Mouse (Mus musculus): ENCODE data around the gene Gsk3a. TPM values are rescaled to one million over a fixed set of nuclear protein-coding genes. Genes with fewer than 3 reads are reported as not detected.

Gsk3a gene
- polyA plus RNA-seq, 1 experiment from 2014 or later, result 13.0 TPM

- peak overlapping the region; percentile 99 for H3K4me2 ChIP-seq
- peaks cover 86% of the 10 kb centered on the region for H3K4me1 ChIP-seq
- no peaks in the 10 kb centered on the region for H3K9me3 ChIP-seq (replicated peaks)
- H3K4me3 ChIP-seq, result peak overlapping the region; percentile 67
- H3K27ac ChIP-seq, result peak overlapping the region; percentile 97
- H3K9ac ChIP-seq, result peak overlapping the region; percentile 87
- 0 out of 2 replicates have a peak, but pooled peaks cover 3% of the 10 kb centered on the region for H3K36me3 ChIP-seq
- WGBS (ENCODE audit: insufficient replicate concordance), result under 1% methylated on average over 48 of the region's 49 CpGs
- peak; percentile 56 for ATAC-seq
- no peaks in the 10 kb centered on the region for H3K27me3 ChIP-seq (replicated peaks)
Measured at GRCm38 (mm10) chr7:25279076-25279860, 41.6 kb upstream of the Gsk3a start.

- Histone ChIP-seq H3K9me3 (replicated peaks) (no peaks in the 10 kb centered on the region), H3K27me3 (replicated peaks) (no peaks in the 10 kb centered on the region), H3K4me2 (peak overlapping the region; percentile 99), H3K27ac (peak overlapping the region; percentile 97), H3K4me1 (peaks cover 86% of the 10 kb centered on the region), H3K9ac (peak overlapping the region; percentile 87), H3K36me3 (0 out of 2 replicates have a peak, but pooled peaks cover 3% of the 10 kb centered on the region), H3K4me3 (peak overlapping the region; percentile 67)
- ATAC-seq, result peak; percentile 69
- under 1% methylated on average over 57 of the region's 60 CpGs for WGBS (ENCODE audit: insufficient replicate concordance)
Measured at GRCm38 (mm10) chr7:25278341-25279075, 40.9 kb upstream of the Gsk3a start.

GRCm38 (mm10) chr7:25277998-25278340, 40.3 kb upstream of the Gsk3a start:
- Histone ChIP-seq H3K36me3 (peaks cover 8% of the 10 kb centered on the region), H3K4me1 (peaks cover 86% of the 10 kb centered on the region), H3K4me2 (peak overlapping the region; percentile 99), H3K9me3 (replicated peaks) (no peaks in the 10 kb centered on the region), H3K27ac (peak overlapping the region; percentile 97), H3K27me3 (replicated peaks) (no peaks in the 10 kb centered on the region), H3K4me3 (peak overlapping the region; percentile 67), H3K9ac (peak overlapping the region; percentile 87)
- no peak for ATAC-seq
- 12% methylated on average over 4 of the region's 4 CpGs for WGBS (ENCODE audit: insufficient replicate concordance)

DNA sequence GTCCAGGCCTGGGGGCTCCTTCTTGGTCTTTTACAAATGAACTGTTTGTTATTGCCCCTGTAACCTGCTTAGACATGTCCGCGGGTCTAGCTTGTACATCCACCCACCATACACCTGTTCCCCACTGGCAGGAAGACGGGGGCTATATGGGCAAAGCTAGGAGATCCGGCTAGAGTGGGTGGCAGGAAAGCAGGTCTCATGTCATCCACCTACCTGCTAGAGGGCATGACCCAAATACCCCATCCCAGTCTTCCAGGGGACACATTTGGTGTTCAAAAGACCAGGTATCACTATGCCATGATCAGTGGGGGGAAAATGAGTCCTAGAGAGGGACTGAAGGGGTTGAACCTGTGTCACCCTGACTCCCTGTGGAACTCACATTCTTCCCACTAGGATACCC, 39.8 kb upstream of the Gsk3a start:
- H3K27ac ChIP-seq, result peak overlapping the region; percentile 97
- no peaks in the 10 kb centered on the region for H3K27me3 ChIP-seq (replicated peaks)
- peaks cover 13% of the 10 kb centered on the region for H3K36me3 ChIP-seq
- H3K4me3 ChIP-seq, result peak overlapping the region; percentile 67
- 88% methylated on average over 4 of the region's 4 CpGs for whole genome bisulfite sequencing (ENCODE audit: insufficient replicate concordance)
- peak overlapping the region; percentile 87 for H3K9ac ChIP-seq
- peaks cover 89% of the 10 kb centered on the region for H3K4me1 ChIP-seq
- ATAC-seq, result no peak
- no peaks in the 10 kb centered on the region for H3K9me3 ChIP-seq (replicated peaks)
- H3K4me2 ChIP-seq, result peak overlapping the region; percentile 99

- peak overlapping the region; percentile 97 for H3K27ac ChIP-seq
- peaks cover 30% of the 10 kb centered on the region for H3K36me3 ChIP-seq
- peak overlapping the region; percentile 7; the same call in 1 of the 2 replicates for H3K4me2 ChIP-seq
- H3K9me3 ChIP-seq (replicated peaks), result no peaks in the 10 kb centered on the region
- H3K9ac ChIP-seq, result peak overlapping the region; percentile 44
- 68% methylated on average over 9 of the region's 9 CpGs for whole genome bisulfite sequencing (ENCODE audit: insufficient replicate concordance)
- ATAC-seq, result no peak
- no peaks in the 10 kb centered on the region for H3K27me3 ChIP-seq (replicated peaks)
- no peak overlapping the region for H3K4me3 ChIP-seq
- peaks cover 95% of the 10 kb centered on the region for H3K4me1 ChIP-seq
Measured at GRCm38 (mm10) chr7:25275555-25276298, 38.1 kb upstream of the Gsk3a start.

- 77% methylated on average over 3 of the region's 3 CpGs for WGBS (ENCODE audit: insufficient replicate concordance)
- H3K27ac ChIP-seq, result peak overlapping the region; percentile 95
- H3K4me1 ChIP-seq, result peaks cover 95% of the 10 kb centered on the region
- ATAC-seq, result no peak
- no peaks in the 10 kb centered on the region for H3K9me3 ChIP-seq (replicated peaks)
- 0 out of 2 replicates have a peak overlapping the region, but pooled peaks have one; percentile 3 for H3K4me3 ChIP-seq
- no peaks in the 10 kb centered on the region for H3K27me3 ChIP-seq (replicated peaks)
- peak overlapping the region; percentile 66 for H3K4me2 ChIP-seq
- H3K36me3 ChIP-seq, result peaks cover 32% of the 10 kb centered on the region
- H3K9ac ChIP-seq, result peak overlapping the region; percentile 53
Measured at GRCm38 (mm10) chr7:25274996-25275395, 37.3 kb upstream of the Gsk3a start.

GRCm38 (mm10) chr7:25274571-25274970, 36.9 kb upstream of the Gsk3a start:
- Histone ChIP-seq H3K27me3 (replicated peaks) (no peaks in the 10 kb centered on the region), H3K36me3 (peaks cover 32% of the 10 kb centered on the region), H3K9me3 (replicated peaks) (no peaks in the 10 kb centered on the region), H3K4me3 (0 out of 2 replicates have a peak overlapping the region, but pooled peaks have one; percentile 3), H3K4me2 (peak overlapping the region; percentile 66), H3K27ac (peak overlapping the region; percentile 95), H3K9ac (peak overlapping the region; percentile 53), H3K4me1 (peaks cover 95% of the 10 kb centered on the region)
- 0 out of 2 replicates have a peak, but pooled peaks have one; percentile 5 for ATAC-seq
- WGBS (ENCODE audit: insufficient replicate concordance), result 31% methylated on average over 5 of the region's 5 CpGs

- H3K27ac ChIP-seq, result peak overlapping the region; percentile 95
- peak; percentile 83 for ATAC-seq
Measured at GRCm38 (mm10) chr7:25273259-25274241, 35.9 kb upstream of the Gsk3a start.

DNA sequence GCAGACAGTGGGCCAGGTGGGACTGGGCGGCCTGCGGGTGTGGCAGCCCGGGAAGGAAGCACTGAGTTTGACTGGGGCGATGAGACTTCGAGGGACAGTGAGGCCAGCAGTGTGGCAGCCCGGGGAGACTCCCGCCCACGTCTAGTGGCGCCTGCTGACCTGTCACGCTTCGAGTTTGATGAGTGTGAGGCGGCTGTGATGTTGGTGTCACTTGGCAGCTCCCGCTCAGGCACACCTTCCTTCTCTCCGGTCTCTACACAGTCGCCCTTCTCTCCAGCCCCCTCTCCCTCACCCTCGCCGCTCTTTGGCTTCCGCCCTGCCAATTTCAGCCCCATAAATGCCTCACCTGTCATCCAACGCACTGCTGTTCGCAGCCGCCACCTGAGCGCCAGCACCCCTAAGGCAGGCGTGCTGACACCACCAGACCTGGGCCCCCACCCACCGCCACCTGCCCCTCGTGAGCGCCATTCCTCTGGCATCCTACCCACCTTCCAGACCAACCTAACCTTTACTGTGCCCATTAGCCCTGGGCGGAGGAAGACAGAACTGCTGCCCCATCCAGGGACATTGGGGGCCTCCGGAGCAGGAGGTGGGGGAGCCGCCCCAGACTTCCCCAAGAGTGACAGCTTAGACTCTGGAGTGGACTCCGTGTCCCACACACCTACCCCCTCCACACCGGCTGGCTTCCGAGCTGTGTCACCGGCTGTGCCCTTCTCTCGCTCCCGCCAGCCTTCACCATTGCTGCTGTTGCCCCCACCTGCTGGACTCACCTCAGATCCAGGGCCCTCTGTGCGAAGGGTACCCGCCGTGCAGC, 35.0 kb upstream of the Gsk3a start:
- no peaks in the 10 kb centered on the region for H3K27me3 ChIP-seq (replicated peaks)
- H3K9me3 ChIP-seq (replicated peaks), result no peaks in the 10 kb centered on the region
- H3K9ac ChIP-seq, result peak overlapping the region; percentile 53
- peaks cover 32% of the 10 kb centered on the region for H3K36me3 ChIP-seq
- ATAC-seq, result no peak
- peaks cover 91% of the 10 kb centered on the region for H3K4me1 ChIP-seq
- peak overlapping the region; percentile 29; the same call in 1 of the 2 replicates for H3K4me3 ChIP-seq
- 87% methylated on average over 38 of the region's 38 CpGs for WGBS (ENCODE audit: insufficient replicate concordance)
- H3K4me2 ChIP-seq, result peak overlapping the region; percentile 66
- peak overlapping the region; percentile 95 for H3K27ac ChIP-seq

More at GRCm38 (mm10) chr7:25273259-25274241, 35.9 kb upstream of the Gsk3a start:
- Histone ChIP-seq H3K9ac (peak overlapping the region; percentile 53), H3K4me1 (peaks cover 98% of the 10 kb centered on the region), H3K9me3 (replicated peaks) (no peaks in the 10 kb centered on the region), H3K27me3 (replicated peaks) (no peaks in the 10 kb centered on the region), H3K4me3 (peak overlapping the region; percentile 29), H3K4me2 (peak overlapping the region; percentile 66), H3K36me3 (peaks cover 32% of the 10 kb centered on the region)
- 72% methylated on average over 22 of the region's 22 CpGs for WGBS (ENCODE audit: insufficient replicate concordance)

Measured in liver, embryonic 12.5 days (tissue).